Comparison of ENCODE assay signal across 25 mouse cellular contexts in genomic region chr10:58972115-58972514, GRCm38 (mm10).
DNase-seq lines count a peak whose midpoint lies in the region; ATAC-seq and TF ChIP-seq lines count a peak whose summit lies in the region.
"Had no signal": no experiment of that assay in that cellular context is flagged by ENCODE, and none has a peak within 500 bp of the region (broad histone marks: within the 10 kb centered on the region; RNA-seq: fewer than 3 reads in every experiment).

No protein-coding gene starts in this region.

- no peak overlapping the region for H3K4me3 ChIP-seq in lung, embryonic 14.5 days (ENCODE audit: low read depth, low read length)
- no peak overlapping the region for H3K4me3 ChIP-seq in lung, postnatal 0 days (ENCODE audit: low read depth, low read length)
- H3K4me3 ChIP-seq: embryonic facial prominence, embryonic 12.5 days; embryonic facial prominence, embryonic 15.5 days; heart, adult 2 months; hindbrain, embryonic 12.5 days; hindbrain, embryonic 15.5 days had no signal

- H3K9ac ChIP-seq in lung, embryonic 14.5 days: no peak overlapping the region
- no peak overlapping the region for H3K9ac ChIP-seq in lung, postnatal 0 days (replicated peaks; ENCODE audit: low read depth)
- H3K9ac ChIP-seq: embryonic facial prominence, embryonic 12.5 days; embryonic facial prominence, embryonic 15.5 days; forebrain, postnatal 0 days; hindbrain, embryonic 12.5 days; hindbrain, embryonic 15.5 days had no signal

- peak; percentile 88 for ATAC-seq in lung, embryonic 14.5 days (ENCODE audit: insufficient read depth)
- ATAC-seq in lung, postnatal 0 days: peak; percentile 98
- ATAC-seq: forebrain, embryonic 14.5 days; forebrain, postnatal 0 days; Patski had no signal

- H3K27me3 ChIP-seq in lung, embryonic 14.5 days (ENCODE audit: insufficient read depth, low read length): no peaks in the 10 kb centered on the region
- no peaks in the 10 kb centered on the region for H3K27me3 ChIP-seq in lung, postnatal 0 days (replicated peaks; ENCODE audit: insufficient read depth, low read length)
- H3K27me3 ChIP-seq: embryonic facial prominence, embryonic 12.5 days; embryonic facial prominence, embryonic 15.5 days; hindbrain, embryonic 12.5 days; hindbrain, embryonic 15.5 days had no signal

- no peak overlapping the region for H3K4me2 ChIP-seq in lung, embryonic 14.5 days
- no peak overlapping the region for H3K4me2 ChIP-seq in lung, postnatal 0 days (replicated peaks; ENCODE audit: low read depth, low read length)
- H3K4me2 ChIP-seq: embryonic facial prominence, embryonic 12.5 days; embryonic facial prominence, embryonic 15.5 days; heart, embryonic 11.5 days; hindbrain, embryonic 12.5 days; hindbrain, embryonic 15.5 days had no signal

- peak overlapping the region; percentile 69; the same call in 1 of the 2 replicates for H3K27ac ChIP-seq in lung, embryonic 14.5 days (ENCODE audit: low read depth)
- H3K27ac ChIP-seq in lung, postnatal 0 days (ENCODE audit: low read length): peak overlapping the region; percentile 55
- H3K27ac ChIP-seq: embryonic facial prominence, embryonic 12.5 days; embryonic facial prominence, embryonic 15.5 days; heart, adult 2 months; hindbrain, embryonic 12.5 days; hindbrain, embryonic 15.5 days had no signal

- 71% methylated on average over 1 of the region's 1 CpGs for WGBS in lung, embryonic 14.5 days
- WGBS in lung, postnatal 0 days: 65% methylated on average over 1 of the region's 1 CpGs

- H3K4me1 ChIP-seq in lung, embryonic 14.5 days (ENCODE audit: insufficient read depth): no peaks in the 10 kb centered on the region
- no peaks in the 10 kb centered on the region; the same call in 1 of the 2 replicates for H3K4me1 ChIP-seq in lung, postnatal 0 days (ENCODE audit: insufficient read depth, low read depth, low read length)
- H3K4me1 ChIP-seq: embryonic facial prominence, embryonic 12.5 days; embryonic facial prominence, embryonic 15.5 days; hindbrain, embryonic 12.5 days; hindbrain, embryonic 15.5 days had no signal

- TF ChIP-seq EP300 in lung, postnatal 0 days (IDR thresholded peaks at IDR 0.05): peak; percentile 97

- peak; percentile 62 to 75 for DNase-seq in lung, adult 18-20 months
- peak; percentile 69 for DNase-seq in lung, embryonic 14.5 days
- peak; percentile 90 for DNase-seq in lung, postnatal 0 days (ENCODE audit: low spot score)
- DNase-seq in lung, postnatal 25 days (ENCODE audit: low spot score): peak; percentile 84
- DNase-seq in testis, postnatal 14 days (ENCODE audit: low spot score): no peak
- DNase-seq in adrenal gland, adult 18-20 months (ENCODE audit: low spot score in 2 of 2): no peak
- no peak for DNase-seq in kidney, postnatal 4 days
- no peak for DNase-seq in layer of hippocampus, postnatal 14 days (ENCODE audit: low spot score in 2 of 2)
- DNase-seq: adrenal gland, postnatal 10 days; adrenal gland, postnatal 36 days; B cell, adult 2 months; cerebellum, adult 18-20 months; cerebellum, adult 9-10 months; cerebellum, postnatal 14 days; forebrain, postnatal 0 days; gastrocnemius, postnatal 25 days; heart, adult 2 months had no signal

- H3K36me3 ChIP-seq in lung, embryonic 14.5 days (ENCODE audit: insufficient read depth): no peaks in the 10 kb centered on the region
- no peaks in the 10 kb centered on the region for H3K36me3 ChIP-seq in lung, postnatal 0 days (ENCODE audit: insufficient read depth, low read length)
- H3K36me3 ChIP-seq: embryonic facial prominence, embryonic 12.5 days; embryonic facial prominence, embryonic 15.5 days; G1E; hindbrain, embryonic 12.5 days; hindbrain, embryonic 15.5 days had no signal

- no peak for TF ChIP-seq CTCF in lung, embryonic 14.5 days (IDR thresholded peaks at IDR 0.05; ENCODE audit: low read depth)
- no peak for TF ChIP-seq CTCF in lung, postnatal 0 days (IDR thresholded peaks at IDR 0.05)

- H3K9me3 ChIP-seq in lung, embryonic 14.5 days (ENCODE audit: low read depth, low read length): no peaks in the 10 kb centered on the region
- H3K9me3 ChIP-seq in lung, postnatal 0 days (ENCODE audit: low read length): no peaks in the 10 kb centered on the region
- H3K9me3 ChIP-seq: embryonic facial prominence, embryonic 15.5 days; G1E; hindbrain, embryonic 12.5 days; hindbrain, embryonic 15.5 days had no signal

Comparison
In these comparisons a context has a peak if more than half of its experiments do, and no peak if none do; other contexts are left out.
1. DNase-seq: peak in lung, adult 18-20 months (2 of 2), lung, embryonic 14.5 days (single experiment), lung, postnatal 0 days (single experiment) and lung, postnatal 25 days (single experiment); none in testis, postnatal 14 days (single experiment), adrenal gland, adult 18-20 months (0 of 2), kidney, postnatal 4 days (0 of 2) and layer of hippocampus, postnatal 14 days (0 of 2).